Mouse (Mus musculus) liver, postnatal 0 days (tissue): Measurements from ENCODE around the gene Smg6. TPM values are rescaled to one million over a fixed set of nuclear protein-coding genes. Genes with fewer than 3 reads are reported as not detected.

ENCODE experiments used
- ATAC-seq: fragments of 200-750 bp; cut with Nextera tagmentation; 2 replicates; pipeline ENCODE4 v1.8.0; 2017; ENCODE audit warnings: mild to moderate bottlenecking, moderate library complexity
- DNase-seq: peaks from one replicate; pipeline ENCODE4 v3.0.0-alpha.2; 2016
- H3K27ac ChIP-seq: fragments of 300-500 bp; sonication (generic); 2 replicates; pipeline ENCODE4 v1.5.1; 2014; ENCODE audit warnings: antibody characterized with exemption, moderate library complexity, mild to moderate bottlenecking, low read depth
- H3K27me3 ChIP-seq: fragments of 300-500 bp; sonication (generic); 2 replicates; pipeline ENCODE4 v1.6.1; 2014; ENCODE audit warnings: low read length, control low read depth, mixed read lengths; ENCODE audit not compliant: insufficient read depth
- H3K36me3 ChIP-seq: fragments of 300-500 bp; sonication (generic); replicated peaks from 2 replicates; pipeline ENCODE4 v1.6.1; 2014; ENCODE audit warnings: mild to moderate bottlenecking, control low read depth, low read length, moderate library complexity, mixed read lengths; ENCODE audit not compliant: insufficient read depth
- H3K4me1 ChIP-seq: fragments of 300-500 bp; sonication (generic); 2 replicates; pipeline ENCODE4 v1.6.1; 2014; ENCODE audit warnings: antibody characterized with exemption, mild to moderate bottlenecking, control low read depth; ENCODE audit not compliant: insufficient read depth
- H3K4me2 ChIP-seq: fragments of 300-500 bp; sonication (generic); 2 replicates; pipeline ENCODE4 v1.6.1; 2014; ENCODE audit warnings: low read depth, mild to moderate bottlenecking, low read length, moderate library complexity, mixed read lengths
- H3K4me3 ChIP-seq: fragments of 300-500 bp; sonication (generic); 2 replicates; pipeline ENCODE4 v1.5.1; 2014; ENCODE audit warnings: low read depth, low read length
- H3K9ac ChIP-seq: fragments of 300-500 bp; sonication (generic); replicated peaks from 2 replicates; pipeline ENCODE4 v1.6.1; 2014; ENCODE audit warnings: mild to moderate bottlenecking, moderate library complexity
- H3K9me3 ChIP-seq: fragments of 300-500 bp; sonication (generic); 2 replicates; pipeline ENCODE4 v1.6.1; 2016; ENCODE audit warnings: mild to moderate bottlenecking, control low read depth, low read length, mixed read lengths
- CTCF ChIP-seq: sonication (generic); IDR thresholded peaks from 2 replicates; pipeline ENCODE4 v1.5.1; 2016; ENCODE audit warnings: antibody characterized with exemption, low read depth
- EP300 ChIP-seq: IDR thresholded peaks from 2 replicates; pipeline ENCODE4 v1.6.1; 2016; ENCODE audit warnings: antibody characterized with exemption, low read depth, mild to moderate bottlenecking
- WGBS: fragments of 180-500 bp; shearing (Covaris S2); extraction: QIAGEN DNeasy Blood & Tissue Kit; methylation state at CpG from one replicate; pipeline ENCODE4 v1.1.7; 2014; ENCODE audit not compliant: insufficient replicate concordance; 5-methylcytosine and 5-hydroxymethylcytosine counted together
- polyA plus RNA-seq: library from polyadenylated mRNA; unstranded; fragments of >200 nt; fragmentation: Nextera tagmentation; extraction: Ambion mirVana; gene quantifications from 2 replicates; pipeline ENCODE4 v1.2.1, GENCODE M21; 2015

The Smg6 gene
- polyA plus RNA-seq, 1 experiment from 2014 or later, result 4.7 TPM

DNA sequence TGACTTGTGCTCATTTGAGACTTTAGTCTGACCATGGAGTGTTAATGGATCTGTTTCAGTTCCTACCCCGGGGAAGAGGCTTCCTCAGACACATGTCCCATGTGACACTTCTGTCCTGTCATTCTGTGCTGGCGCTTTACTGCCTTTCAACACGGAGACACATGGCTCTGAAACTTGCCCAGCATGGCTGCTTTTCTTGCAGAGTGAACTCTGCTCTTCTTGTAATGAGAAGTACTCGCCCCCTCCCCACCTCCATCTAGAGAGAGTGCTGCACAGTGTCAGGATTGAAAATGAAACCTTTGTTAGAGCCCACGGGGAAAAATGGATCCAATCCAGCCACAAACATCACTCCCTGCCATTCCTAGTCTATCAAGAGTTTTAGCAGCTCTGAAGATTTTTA lies 62.5 kb downstream of the Smg6 start:
- 68% methylated on average over 5 of the region's 5 CpGs for WGBS
- TF ChIP-seq EP300 (no peak), CTCF (no peak)
- H3K36me3 ChIP-seq, result peaks cover 8% of the 10 kb centered on the region; the same call in 1 of the 2 replicates
- H3K27ac ChIP-seq, result no peak overlapping the region
- no peaks in the 10 kb centered on the region for H3K4me1 ChIP-seq
- no peak for ATAC-seq
- H3K9ac ChIP-seq, result no peak overlapping the region
- no peaks in the 10 kb centered on the region for H3K9me3 ChIP-seq
- H3K4me3 ChIP-seq, result no peak overlapping the region
- no peak overlapping the region for H3K4me2 ChIP-seq
- H3K27me3 ChIP-seq, result no peaks in the 10 kb centered on the region
- DNase-seq, result no peak

DNA sequence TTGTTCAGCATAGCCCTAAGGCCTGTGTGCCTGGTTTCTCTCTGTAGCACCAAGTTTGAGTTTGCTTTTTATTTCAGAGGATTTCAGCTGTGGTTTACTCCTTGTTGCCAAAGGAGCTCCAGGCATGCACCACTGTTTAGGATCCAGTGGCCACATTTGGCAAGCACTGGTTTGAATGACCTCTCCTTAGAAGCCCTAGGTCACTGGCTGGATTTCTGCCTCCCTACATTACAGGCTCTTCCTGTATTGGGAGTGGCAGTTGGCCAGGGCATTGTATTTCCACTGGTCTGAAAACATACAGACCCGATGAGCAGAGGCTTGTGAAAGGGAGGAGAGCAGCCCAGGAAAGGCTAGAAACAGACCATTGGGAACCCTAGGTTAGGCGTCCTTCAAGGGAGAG lies 63.4 kb downstream of the Smg6 start:
- Histone ChIP-seq H3K4me3 (no peak overlapping the region), H3K9ac (no peak overlapping the region), H3K4me2 (no peak overlapping the region), H3K36me3 (peaks cover 8% of the 10 kb centered on the region), H3K9me3 (no peaks in the 10 kb centered on the region), H3K4me1 (no peaks in the 10 kb centered on the region), H3K27ac (no peak overlapping the region), H3K27me3 (no peaks in the 10 kb centered on the region)
- DNase-seq (no peak), ATAC-seq (no peak)
- TF ChIP-seq CTCF, result no peak
- no peak for TF ChIP-seq EP300
- WGBS, result 58% methylated on average over 2 of the region's 2 CpGs

DNA sequence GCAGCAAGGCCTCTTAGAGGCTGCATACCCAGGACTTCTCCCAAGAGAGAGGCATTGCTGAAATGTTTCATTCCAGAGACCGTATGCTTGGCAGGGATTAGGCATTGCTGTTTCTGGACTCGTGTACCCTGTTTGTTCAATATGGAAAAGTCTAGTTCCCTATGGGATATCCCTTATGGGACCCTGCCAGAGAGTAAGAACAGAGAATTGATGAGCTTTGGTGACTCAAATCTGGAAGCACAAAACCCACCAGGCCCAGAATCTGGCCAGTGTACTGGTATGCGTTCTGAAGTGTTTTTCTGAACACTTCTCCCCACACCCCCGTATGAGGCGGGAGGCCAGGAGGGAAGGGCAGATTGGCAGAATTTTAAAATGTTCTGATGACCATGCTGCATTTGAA lies 64.9 kb downstream of the Smg6 start:
- Histone ChIP-seq H3K4me3 (no peak overlapping the region), H3K36me3 (peaks cover 8% of the 10 kb centered on the region), H3K4me2 (no peak overlapping the region), H3K9ac (no peak overlapping the region), H3K27ac (no peak overlapping the region), H3K4me1 (no peaks in the 10 kb centered on the region), H3K27me3 (no peaks in the 10 kb centered on the region), H3K9me3 (no peaks in the 10 kb centered on the region)
- DNase-seq, result no peak
- 79% methylated on average over 5 of the region's 5 CpGs for WGBS
- TF ChIP-seq CTCF (no peak), EP300 (no peak)
- ATAC-seq, result no peak

DNA sequence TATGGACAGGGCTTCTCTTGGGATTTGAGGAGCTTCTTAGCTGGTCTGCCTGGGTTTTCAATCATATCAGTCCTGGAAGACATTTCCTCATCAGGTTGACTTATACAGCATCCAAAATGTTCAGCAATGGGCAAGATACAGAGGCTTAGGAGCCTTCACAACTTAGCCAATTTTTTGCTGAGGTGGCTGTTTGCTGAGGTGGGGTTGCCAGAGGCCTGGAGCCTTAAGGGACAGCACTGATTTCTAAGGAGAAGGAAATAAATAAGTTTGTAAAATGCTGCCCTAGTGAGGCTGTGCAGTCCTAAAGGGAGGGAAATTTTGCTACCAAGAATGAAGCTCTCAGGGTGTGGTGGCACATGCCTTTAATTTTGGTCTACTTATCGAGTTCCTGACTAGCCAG lies 65.7 kb downstream of the Smg6 start:
- peaks cover 8% of the 10 kb centered on the region for H3K36me3 ChIP-seq
- H3K9ac ChIP-seq, result no peak overlapping the region
- no peak overlapping the region for H3K4me3 ChIP-seq
- TF ChIP-seq EP300 (no peak), CTCF (no peak)
- H3K27ac ChIP-seq, result no peak overlapping the region
- 71% methylated on average over 1 of the region's 1 CpGs for WGBS
- DNase-seq (no peak), ATAC-seq (no peak)
- no peak overlapping the region for H3K4me2 ChIP-seq
- no peaks in the 10 kb centered on the region for H3K27me3 ChIP-seq
- no peaks in the 10 kb centered on the region for H3K9me3 ChIP-seq
- no peaks in the 10 kb centered on the region for H3K4me1 ChIP-seq

DNA sequence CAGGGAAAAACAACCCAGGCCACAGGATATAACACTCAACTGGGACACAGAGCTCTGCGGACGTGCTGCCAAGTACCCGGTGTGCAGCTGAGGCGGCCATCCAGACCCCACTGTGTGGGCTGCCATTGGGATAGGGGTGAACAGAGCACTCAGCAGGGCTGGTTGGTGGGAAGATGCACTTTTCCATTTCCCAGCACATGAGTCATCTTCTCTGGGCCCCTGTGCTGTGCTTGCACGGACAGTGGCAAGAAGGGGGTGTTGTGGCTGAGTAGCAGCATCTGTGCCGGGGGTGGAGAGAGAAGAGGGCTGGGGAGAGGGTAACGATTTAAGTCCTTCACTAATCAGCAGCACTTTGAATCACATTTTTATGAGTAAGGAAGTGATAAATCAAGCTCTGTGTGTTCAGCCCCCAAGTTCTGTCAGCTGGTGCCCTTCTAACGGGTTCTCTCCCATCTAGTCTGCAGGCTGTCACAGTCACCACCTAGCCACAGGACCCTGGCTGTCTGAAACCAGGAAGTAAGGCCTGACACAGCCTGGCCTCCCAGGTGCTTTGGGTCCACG lies 66.9 kb downstream of the Smg6 start:
- 74% methylated on average over 9 of the region's 9 CpGs for WGBS
- Histone ChIP-seq H3K27me3 (no peaks in the 10 kb centered on the region), H3K9ac (no peak overlapping the region), H3K4me3 (no peak overlapping the region), H3K27ac (no peak overlapping the region), H3K9me3 (no peaks in the 10 kb centered on the region), H3K36me3 (peaks cover 12% of the 10 kb centered on the region), H3K4me1 (no peaks in the 10 kb centered on the region), H3K4me2 (no peak overlapping the region)
- TF ChIP-seq CTCF (no peak), EP300 (no peak)
- ATAC-seq (no peak), DNase-seq (no peak)

DNA sequence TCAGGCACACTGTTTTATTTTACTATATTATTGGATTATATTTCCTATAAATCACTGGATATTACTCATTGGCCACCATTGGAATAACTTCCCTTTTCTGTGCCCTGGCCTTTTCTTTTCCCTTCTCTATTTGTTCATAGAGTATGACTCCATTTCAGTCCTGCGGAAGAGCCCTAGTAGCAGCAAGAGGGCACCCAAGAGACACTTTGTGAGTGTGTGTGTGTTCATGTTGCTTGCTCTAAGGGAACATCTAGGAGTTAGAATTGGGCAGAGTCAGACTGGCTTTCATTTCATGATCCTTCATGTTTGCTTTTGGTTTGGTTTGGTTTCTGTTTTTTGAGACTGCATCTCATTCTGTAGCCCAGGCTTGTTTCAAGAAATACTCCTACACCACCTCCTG lies 68.5 kb downstream of the Smg6 start:
- DNase-seq (no peak), ATAC-seq (no peak)
- Histone ChIP-seq H3K4me1 (no peaks in the 10 kb centered on the region), H3K36me3 (peaks cover 15% of the 10 kb centered on the region), H3K27me3 (no peaks in the 10 kb centered on the region), H3K4me2 (no peak overlapping the region), H3K4me3 (no peak overlapping the region), H3K27ac (no peak overlapping the region), H3K9ac (no peak overlapping the region), H3K9me3 (no peaks in the 10 kb centered on the region)
- TF ChIP-seq EP300, result no peak
- peak; percentile 46 for TF ChIP-seq CTCF
- WGBS, result 77% methylated on average over 1 of the region's 1 CpGs

DNA sequence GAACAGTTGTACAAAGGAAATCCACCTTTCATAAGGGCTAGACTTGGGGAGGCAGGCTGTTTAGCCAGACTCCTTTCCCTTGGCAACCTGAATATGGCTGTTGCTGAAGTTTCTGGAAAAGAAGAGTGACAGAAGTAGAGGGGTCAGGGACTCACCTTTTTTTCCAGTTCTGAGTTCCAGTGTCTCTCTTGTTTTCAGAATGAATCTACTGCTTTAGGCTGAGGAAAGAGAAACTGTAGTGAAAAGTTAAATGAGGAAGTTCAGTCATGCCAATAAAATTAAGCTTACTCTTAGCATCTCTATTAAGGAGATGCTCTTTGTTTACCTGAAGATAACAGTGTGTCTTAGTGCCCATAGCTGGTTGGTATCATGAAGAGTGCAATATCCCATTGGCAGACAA lies 69.2 kb downstream of the Smg6 start:
- no peak overlapping the region for H3K27ac ChIP-seq
- H3K4me1 ChIP-seq, result no peaks in the 10 kb centered on the region
- no peak for DNase-seq
- H3K9ac ChIP-seq, result no peak overlapping the region
- peaks cover 15% of the 10 kb centered on the region for H3K36me3 ChIP-seq
- TF ChIP-seq CTCF, result no peak
- no peak for TF ChIP-seq EP300
- no peaks in the 10 kb centered on the region for H3K27me3 ChIP-seq
- no peak overlapping the region for H3K4me3 ChIP-seq
- H3K9me3 ChIP-seq, result no peaks in the 10 kb centered on the region
- ATAC-seq, result no peak
- H3K4me2 ChIP-seq, result no peak overlapping the region
